Mouse (Mus musculus): Measurements from ENCODE around the gene Ostm1. TPM values are rescaled to one million over a fixed set of nuclear protein-coding genes. Genes with fewer than 3 reads are reported as not detected.

Ostm1 gene
- polyA plus RNA-seq, 1 experiment = 41.7 TPM

- DNase-seq = no peak
- Histone ChIP-seq H3K27me3 (ENCODE audit: control insufficient read depth, insufficient read depth, low read length) (peaks cover 3% of the 10 kb centered on the region; the same call in 1 of the 2 replicates), H3K4me3 (replicated peaks; ENCODE audit: insufficient read depth, low read depth, low read length) (no peak overlapping the region), H3K27ac (ENCODE audit: insufficient read depth, low read length) (no peak overlapping the region), H3K4me1 (ENCODE audit: control insufficient read depth, insufficient read depth, low read length) (no peaks in the 10 kb centered on the region)
- WGBS = under 1% methylated on average over 20 of the region's 20 CpGs
- TF ChIP-seq POLR2A (IDR thresholded peaks at IDR 0.05; ENCODE audit: borderline replicate concordance, insufficient read depth, low read length) (no peak), CTCF (IDR thresholded peaks at IDR 0.05; ENCODE audit: borderline replicate concordance, insufficient read depth, low read depth, low read length) (no peak)
Measured at GRCm38 (mm10) chr10:42572567-42572966, 11.1 kb upstream of the Ostm1 start.

DNA sequence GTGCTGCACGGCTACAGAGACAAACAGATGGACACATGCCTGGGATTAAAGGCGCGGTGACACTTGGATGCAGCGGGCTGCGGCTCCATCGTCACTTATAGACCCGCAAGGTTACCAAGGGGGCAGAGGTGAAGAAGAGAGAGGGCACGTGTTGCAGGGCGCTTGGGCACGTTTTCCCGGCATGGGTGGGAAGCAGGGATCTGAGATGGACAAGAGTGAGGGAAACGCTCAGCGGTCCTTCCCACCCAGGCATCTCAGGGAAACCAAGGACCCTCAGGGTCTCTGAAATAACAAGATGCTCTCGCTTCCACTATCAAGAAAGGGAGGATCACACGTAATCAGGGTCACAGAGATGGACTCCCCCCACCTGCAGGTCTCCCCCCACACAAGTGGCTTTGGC lies 10.7 kb upstream of the Ostm1 start:
- no peak for DNase-seq
- 1% methylated on average over 15 of the region's 15 CpGs for WGBS
- no peak overlapping the region for H3K27ac ChIP-seq (ENCODE audit: insufficient read depth, low read length)
- TF ChIP-seq CTCF (IDR thresholded peaks at IDR 0.05; ENCODE audit: borderline replicate concordance, insufficient read depth, low read depth, low read length) = no peak
- no peak for TF ChIP-seq POLR2A (IDR thresholded peaks at IDR 0.05; ENCODE audit: borderline replicate concordance, insufficient read depth, low read length)
- H3K4me1 ChIP-seq (ENCODE audit: control insufficient read depth, insufficient read depth, low read length) = no peaks in the 10 kb centered on the region
- no peak overlapping the region for H3K4me3 ChIP-seq (replicated peaks; ENCODE audit: insufficient read depth, low read depth, low read length)
- peaks cover 3% of the 10 kb centered on the region; the same call in 1 of the 2 replicates for H3K27me3 ChIP-seq (ENCODE audit: control insufficient read depth, insufficient read depth, low read length)

DNA sequence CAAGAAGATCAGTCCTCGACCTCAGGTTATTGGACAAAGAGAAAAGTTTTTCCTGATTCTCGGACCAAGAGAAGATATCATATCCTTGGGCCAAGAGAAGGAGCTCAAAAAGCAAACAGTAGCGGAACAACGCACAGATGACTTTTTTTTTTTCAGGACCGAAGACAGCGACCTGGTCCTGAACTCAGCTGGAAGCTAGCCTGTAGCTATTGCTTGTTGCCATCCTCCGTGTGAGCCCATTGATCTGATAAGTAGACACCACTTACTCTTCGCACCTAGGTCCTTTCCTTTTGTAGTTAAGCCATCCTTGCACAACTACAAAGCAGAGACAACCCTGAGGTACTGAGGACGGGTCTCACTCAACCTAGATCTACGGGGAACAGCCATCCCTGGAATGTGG lies 9.0 kb upstream of the Ostm1 start:
- no peak for DNase-seq
- WGBS = 4% methylated on average over 10 of the region's 10 CpGs
- Histone ChIP-seq H3K4me3 (replicated peaks; ENCODE audit: insufficient read depth, low read depth, low read length) (no peak overlapping the region), H3K27ac (ENCODE audit: insufficient read depth, low read length) (no peak overlapping the region), H3K27me3 (ENCODE audit: control insufficient read depth, insufficient read depth, low read length) (peaks cover 5% of the 10 kb centered on the region; the same call in 1 of the 2 replicates), H3K4me1 (ENCODE audit: control insufficient read depth, insufficient read depth, low read length) (no peaks in the 10 kb centered on the region)
- TF ChIP-seq POLR2A (IDR thresholded peaks at IDR 0.05; ENCODE audit: borderline replicate concordance, insufficient read depth, low read length) = no peak
- no peak for TF ChIP-seq CTCF (IDR thresholded peaks at IDR 0.05; ENCODE audit: borderline replicate concordance, insufficient read depth, low read depth, low read length)

DNA sequence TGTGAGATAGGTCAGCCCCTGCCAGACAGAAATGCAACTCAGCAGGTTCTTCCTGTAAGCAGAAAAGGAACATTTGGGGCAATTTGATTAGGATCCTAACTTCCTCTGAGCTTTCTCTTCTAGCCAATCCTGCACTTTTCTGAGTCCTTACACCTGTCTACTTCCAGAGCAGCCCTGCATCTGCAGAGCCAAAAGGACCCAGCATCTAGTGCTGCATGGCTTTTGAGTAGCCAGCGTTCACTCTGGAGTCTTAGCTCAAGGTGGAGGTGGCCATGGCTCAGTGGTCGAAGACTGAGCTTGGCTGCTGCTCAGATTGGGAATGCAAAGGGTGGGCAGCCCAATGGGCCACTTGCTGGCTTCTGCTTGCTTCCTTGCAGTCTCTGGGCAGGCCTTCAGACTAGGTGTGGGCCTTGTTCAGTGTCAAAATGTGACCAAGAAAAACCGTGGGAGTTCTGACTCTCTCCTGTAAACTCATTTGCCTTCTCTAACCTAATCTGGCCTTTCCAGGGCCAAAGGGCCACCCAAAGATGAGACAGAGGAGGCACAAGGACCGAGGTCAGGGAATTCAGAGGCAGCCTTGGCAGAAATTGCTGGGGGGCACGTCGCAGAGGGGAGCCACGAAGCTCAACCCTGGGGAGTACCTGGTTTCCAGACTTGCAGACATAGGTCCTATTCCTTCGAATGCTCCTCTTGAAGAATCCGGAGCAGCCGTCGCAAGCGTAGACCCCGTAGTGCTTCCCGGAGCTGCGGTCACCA lies 5.9 kb upstream of the Ostm1 start:
- H3K4me3 ChIP-seq (replicated peaks; ENCODE audit: insufficient read depth, low read depth, low read length) = no peak overlapping the region
- 5% methylated on average over 15 of the region's 15 CpGs for WGBS
- no peak for TF ChIP-seq CTCF (IDR thresholded peaks at IDR 0.05; ENCODE audit: borderline replicate concordance, insufficient read depth, low read depth, low read length)
- no peak for TF ChIP-seq POLR2A (IDR thresholded peaks at IDR 0.05; ENCODE audit: borderline replicate concordance, insufficient read depth, low read length)
- no peak overlapping the region for H3K27ac ChIP-seq (ENCODE audit: insufficient read depth, low read length)
- peaks cover 17% of the 10 kb centered on the region for H3K27me3 ChIP-seq (ENCODE audit: control insufficient read depth, insufficient read depth, low read length)
- H3K4me1 ChIP-seq (ENCODE audit: control insufficient read depth, insufficient read depth, low read length) = no peaks in the 10 kb centered on the region
- no peak for DNase-seq

GRCm38 (mm10) chr10:42578281-42578675 lies 5.3 kb upstream of the Ostm1 start:
- TF ChIP-seq CTCF (IDR thresholded peaks at IDR 0.05; ENCODE audit: borderline replicate concordance, insufficient read depth, low read depth, low read length) (no peak), POLR2A (IDR thresholded peaks at IDR 0.05; ENCODE audit: borderline replicate concordance, insufficient read depth, low read length) (no peak)
- no peak overlapping the region for H3K4me3 ChIP-seq (replicated peaks; ENCODE audit: insufficient read depth, low read depth, low read length)
- H3K27me3 ChIP-seq (ENCODE audit: control insufficient read depth, insufficient read depth, low read length) = peaks cover 20% of the 10 kb centered on the region
- H3K27ac ChIP-seq (ENCODE audit: insufficient read depth, low read length) = no peak overlapping the region
- DNase-seq = no peak
- WGBS = 5% methylated on average over 15 of the region's 15 CpGs
- no peaks in the 10 kb centered on the region for H3K4me1 ChIP-seq (ENCODE audit: control insufficient read depth, insufficient read depth, low read length)

DNA sequence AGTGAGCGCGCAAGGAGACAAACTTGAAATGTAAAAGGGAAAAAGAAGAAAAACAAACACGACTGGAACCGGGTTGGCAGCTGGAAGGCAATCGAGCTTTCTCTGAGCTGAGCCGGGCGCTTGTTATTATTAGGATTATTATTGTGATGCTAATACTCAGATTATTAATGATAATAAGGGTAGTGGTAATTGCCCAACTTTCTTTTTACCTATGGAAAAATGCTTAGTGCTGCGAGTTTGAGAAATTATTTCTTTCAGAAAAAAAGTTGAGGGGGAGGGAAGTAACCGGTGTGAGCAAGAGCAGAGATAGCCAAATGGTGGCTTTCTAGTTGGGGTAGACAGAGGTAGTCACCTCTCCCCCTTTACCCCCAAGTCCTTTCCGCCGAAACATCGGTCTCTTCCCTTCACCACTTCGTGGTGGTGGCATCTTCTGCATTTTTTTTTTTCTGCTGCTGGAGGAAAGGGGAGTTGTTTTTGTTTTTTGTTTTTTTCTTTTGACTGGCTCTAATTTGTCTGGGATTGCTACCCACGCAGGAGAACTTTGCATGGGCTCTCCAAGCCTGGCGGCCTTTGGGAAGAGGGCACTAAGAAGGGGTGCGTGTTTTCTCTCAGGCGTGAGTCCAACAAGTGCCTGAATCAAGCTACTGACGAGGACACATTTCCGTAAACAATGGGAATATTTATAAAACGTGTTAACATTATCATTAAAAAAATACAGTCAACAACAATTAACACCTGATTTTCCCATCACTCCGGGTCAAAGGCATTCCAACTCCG lies 4.7 kb upstream of the Ostm1 start:
- 3% methylated on average over 22 of the region's 22 CpGs for WGBS
- TF ChIP-seq CTCF (IDR thresholded peaks at IDR 0.05; ENCODE audit: borderline replicate concordance, insufficient read depth, low read depth, low read length) = no peak
- TF ChIP-seq POLR2A (IDR thresholded peaks at IDR 0.05; ENCODE audit: borderline replicate concordance, insufficient read depth, low read length) = no peak
- Histone ChIP-seq H3K4me3 (replicated peaks; ENCODE audit: insufficient read depth, low read depth, low read length) (no peak overlapping the region), H3K27me3 (ENCODE audit: control insufficient read depth, insufficient read depth, low read length) (peaks cover 25% of the 10 kb centered on the region), H3K4me1 (ENCODE audit: control insufficient read depth, insufficient read depth, low read length) (no peaks in the 10 kb centered on the region), H3K27ac (ENCODE audit: insufficient read depth, low read length) (no peak overlapping the region)
- DNase-seq = no peak

DNA sequence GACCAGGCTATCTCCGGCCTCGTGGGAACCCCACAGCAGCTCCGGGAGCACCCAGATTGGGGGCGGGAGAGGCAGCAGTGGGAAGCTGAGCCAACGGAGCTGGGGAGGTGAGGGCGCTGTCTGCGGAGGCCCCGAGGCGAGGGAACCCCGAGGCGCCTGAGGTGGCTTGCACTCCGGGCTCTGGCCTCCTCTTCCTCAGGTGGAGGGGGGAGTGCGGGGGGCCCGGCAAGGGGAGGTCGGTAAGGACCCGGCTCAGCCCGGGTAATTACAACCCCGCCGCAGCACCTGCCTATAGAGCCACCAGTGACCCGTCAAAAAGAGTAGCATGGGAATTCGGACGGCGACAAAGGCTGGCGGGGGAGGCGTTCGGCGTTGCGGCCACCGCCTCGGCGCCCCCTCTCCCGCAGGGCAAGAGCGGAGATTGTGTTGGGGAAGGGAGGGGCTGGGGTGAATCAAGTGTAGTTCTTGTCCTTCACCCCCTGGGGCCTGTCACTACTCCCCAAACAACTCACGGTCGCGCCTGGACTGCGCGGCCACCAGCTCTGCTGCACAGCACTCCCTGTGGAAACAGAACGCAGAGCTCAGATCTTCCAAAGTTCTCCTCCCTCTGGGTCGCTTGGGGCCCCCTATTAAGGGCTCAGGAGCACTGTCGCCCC lies 4.0 kb upstream of the Ostm1 start:
- TF ChIP-seq POLR2A (IDR thresholded peaks at IDR 0.05; ENCODE audit: borderline replicate concordance, insufficient read depth, low read length) = no peak
- no peak for TF ChIP-seq CTCF (IDR thresholded peaks at IDR 0.05; ENCODE audit: borderline replicate concordance, insufficient read depth, low read depth, low read length)
- WGBS = under 1% methylated on average over 41 of the region's 41 CpGs
- Histone ChIP-seq H3K4me3 (replicated peaks; ENCODE audit: insufficient read depth, low read depth, low read length) (no peak overlapping the region), H3K27me3 (ENCODE audit: control insufficient read depth, insufficient read depth, low read length) (peaks cover 26% of the 10 kb centered on the region), H3K4me1 (ENCODE audit: control insufficient read depth, insufficient read depth, low read length) (no peaks in the 10 kb centered on the region; the same call in 1 of the 2 replicates), H3K27ac (ENCODE audit: insufficient read depth, low read length) (no peak overlapping the region)
- DNase-seq = no peak

Measured in cerebellum, adult 2 months (tissue).